Mouse (Mus musculus): Measurements from ENCODE around the gene Nlrc5. TPM values are rescaled to one million over a fixed set of nuclear protein-coding genes. Genes with fewer than 3 reads are reported as not detected.

Gene Nlrc5
- polyA plus RNA-seq, 1 experiment from 2014 or later = 0.28 TPM

GRCm38 (mm10) chr8:94492021-94492681, 58.0 kb downstream of the Nlrc5 start:
- H3K4me3 ChIP-seq (replicated peaks; ENCODE audit: low read length) = peak overlapping the region; percentile 38
- peak overlapping the region; percentile 53 for H3K9ac ChIP-seq (replicated peaks; ENCODE audit: low read depth, low read length)
- 2% methylated on average over 15 of the region's 15 CpGs for WGBS
- H3K27ac ChIP-seq (ENCODE audit: low read length) = no peak overlapping the region
- H3K27me3 ChIP-seq (replicated peaks; ENCODE audit: control insufficient read depth, insufficient read depth, low read length) = no peaks in the 10 kb centered on the region
- peak overlapping the region; percentile 68 for H3K4me2 ChIP-seq (ENCODE audit: low read length)
- no peaks in the 10 kb centered on the region for H3K9me3 ChIP-seq (ENCODE audit: control insufficient read depth, low read length)
- H3K4me1 ChIP-seq (replicated peaks; ENCODE audit: control insufficient read depth, insufficient read depth, low read length) = peaks cover 9% of the 10 kb centered on the region
- H3K36me3 ChIP-seq (ENCODE audit: control insufficient read depth, insufficient read depth) = no peaks in the 10 kb centered on the region
- peak; percentile 93 for ATAC-seq

GRCm38 (mm10) chr8:94493240-94493639, 59.1 kb downstream of the Nlrc5 start:
- no peak for ATAC-seq
- WGBS = 30% methylated on average over 1 of the region's 1 CpGs

GRCm38 (mm10) chr8:94515430-94516208, 81.5 kb downstream of the Nlrc5 start:
- H3K27me3 ChIP-seq (replicated peaks; ENCODE audit: control insufficient read depth, insufficient read depth, low read length) = no peaks in the 10 kb centered on the region
- no peak overlapping the region for H3K4me3 ChIP-seq (replicated peaks; ENCODE audit: low read length)
- no peak overlapping the region for H3K27ac ChIP-seq (ENCODE audit: low read length)
- no peaks in the 10 kb centered on the region for H3K9me3 ChIP-seq (ENCODE audit: control insufficient read depth, low read length)
- 42% methylated on average over 5 of the region's 5 CpGs for WGBS
- no peaks in the 10 kb centered on the region for H3K36me3 ChIP-seq (ENCODE audit: control insufficient read depth, insufficient read depth)
- no peaks in the 10 kb centered on the region for H3K4me1 ChIP-seq (replicated peaks; ENCODE audit: control insufficient read depth, insufficient read depth, low read length)
- no peak overlapping the region for H3K4me2 ChIP-seq (ENCODE audit: low read length)
- no peak overlapping the region for H3K9ac ChIP-seq (replicated peaks; ENCODE audit: low read depth, low read length)
- no peak for ATAC-seq

More at GRCm38 (mm10) chr8:94493240-94493639, 59.1 kb downstream of the Nlrc5 start:
- Histone ChIP-seq H3K4me3 (replicated peaks; ENCODE audit: low read length) (no peak overlapping the region), H3K36me3 (ENCODE audit: control insufficient read depth, insufficient read depth) (no peaks in the 10 kb centered on the region), H3K9ac (replicated peaks; ENCODE audit: low read depth, low read length) (no peak overlapping the region), H3K27me3 (replicated peaks; ENCODE audit: control insufficient read depth, insufficient read depth, low read length) (no peaks in the 10 kb centered on the region), H3K27ac (ENCODE audit: low read length) (no peak overlapping the region), H3K9me3 (ENCODE audit: control insufficient read depth, low read length) (no peaks in the 10 kb centered on the region), H3K4me1 (replicated peaks; ENCODE audit: control insufficient read depth, insufficient read depth, low read length) (peaks cover 9% of the 10 kb centered on the region), H3K4me2 (ENCODE audit: low read length) (no peak overlapping the region)

DNA sequence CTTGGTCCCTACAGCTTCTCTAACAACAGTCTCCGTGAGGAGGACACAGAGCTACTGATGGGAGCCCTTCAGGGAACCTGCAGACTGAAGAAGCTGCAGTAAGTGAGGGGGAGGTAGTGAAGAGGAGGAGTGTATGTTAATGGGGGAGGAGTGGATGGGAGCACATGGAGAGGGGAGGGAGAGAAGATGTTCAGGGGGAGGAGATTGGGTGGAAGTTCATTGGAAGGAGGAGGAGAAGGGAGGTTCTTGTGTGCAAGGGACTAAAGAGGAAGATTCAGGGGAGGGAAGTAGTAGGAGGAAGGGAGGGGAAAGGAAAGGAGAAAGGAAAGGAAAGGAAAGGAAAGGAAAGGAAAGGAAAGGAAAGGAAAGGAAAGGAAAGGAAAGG, 82.0 kb downstream of the Nlrc5 start:
- no peak for ATAC-seq
- H3K9ac ChIP-seq (replicated peaks; ENCODE audit: low read depth, low read length) = no peak overlapping the region
- 52% methylated on average over 1 of the region's 1 CpGs for WGBS
- no peaks in the 10 kb centered on the region for H3K4me1 ChIP-seq (replicated peaks; ENCODE audit: control insufficient read depth, insufficient read depth, low read length)
- H3K27ac ChIP-seq (ENCODE audit: low read length) = no peak overlapping the region
- no peak overlapping the region for H3K4me3 ChIP-seq (replicated peaks; ENCODE audit: low read length)
- no peak overlapping the region for H3K4me2 ChIP-seq (ENCODE audit: low read length)
- no peaks in the 10 kb centered on the region for H3K36me3 ChIP-seq (ENCODE audit: control insufficient read depth, insufficient read depth)
- H3K27me3 ChIP-seq (replicated peaks; ENCODE audit: control insufficient read depth, insufficient read depth, low read length) = no peaks in the 10 kb centered on the region
- no peaks in the 10 kb centered on the region for H3K9me3 ChIP-seq (ENCODE audit: control insufficient read depth, low read length)

GRCm38 (mm10) chr8:94516766-94517165, 82.6 kb downstream of the Nlrc5 start:
- H3K4me1 ChIP-seq (replicated peaks; ENCODE audit: control insufficient read depth, insufficient read depth, low read length) = no peaks in the 10 kb centered on the region
- H3K36me3 ChIP-seq (ENCODE audit: control insufficient read depth, insufficient read depth) = no peaks in the 10 kb centered on the region
- WGBS = 59% methylated on average over 2 of the region's 3 CpGs
- no peak overlapping the region for H3K4me2 ChIP-seq (ENCODE audit: low read length)
- no peaks in the 10 kb centered on the region for H3K27me3 ChIP-seq (replicated peaks; ENCODE audit: control insufficient read depth, insufficient read depth, low read length)
- no peaks in the 10 kb centered on the region for H3K9me3 ChIP-seq (ENCODE audit: control insufficient read depth, low read length)
- H3K27ac ChIP-seq (ENCODE audit: low read length) = no peak overlapping the region
- H3K4me3 ChIP-seq (replicated peaks; ENCODE audit: low read length) = no peak overlapping the region
- ATAC-seq = no peak
- no peak overlapping the region for H3K9ac ChIP-seq (replicated peaks; ENCODE audit: low read depth, low read length)

DNA sequence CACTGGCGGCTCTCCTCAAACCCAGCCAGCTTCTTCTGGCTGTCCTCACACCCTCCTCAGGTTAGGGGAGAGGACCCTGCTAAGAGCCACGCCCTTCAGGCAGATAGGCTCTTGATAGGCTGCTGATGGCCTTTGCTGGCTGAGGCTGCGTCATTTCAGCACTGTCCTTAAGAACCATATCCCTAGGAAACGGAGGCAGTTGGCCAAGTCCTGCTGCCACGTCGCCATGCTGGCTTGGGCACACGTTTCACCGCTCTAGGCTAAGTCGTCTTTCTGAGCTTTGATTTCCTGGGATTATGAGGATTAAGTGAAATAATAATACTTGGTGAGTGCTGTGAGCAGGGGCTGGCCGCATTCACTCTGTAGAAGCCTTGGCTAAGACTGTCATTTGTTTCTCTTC, 84.2 kb downstream of the Nlrc5 start:
- ATAC-seq = no peak
- no peak overlapping the region for H3K27ac ChIP-seq (ENCODE audit: low read length)
- no peak overlapping the region for H3K4me2 ChIP-seq (ENCODE audit: low read length)
- H3K9ac ChIP-seq (replicated peaks; ENCODE audit: low read depth, low read length) = no peak overlapping the region
- no peaks in the 10 kb centered on the region for H3K4me1 ChIP-seq (replicated peaks; ENCODE audit: control insufficient read depth, insufficient read depth, low read length)
- no peaks in the 10 kb centered on the region for H3K27me3 ChIP-seq (replicated peaks; ENCODE audit: control insufficient read depth, insufficient read depth, low read length)
- H3K36me3 ChIP-seq (ENCODE audit: control insufficient read depth, insufficient read depth) = no peaks in the 10 kb centered on the region
- no peak overlapping the region for H3K4me3 ChIP-seq (replicated peaks; ENCODE audit: low read length)
- 80% methylated on average over 10 of the region's 10 CpGs for WGBS
- no peaks in the 10 kb centered on the region for H3K9me3 ChIP-seq (ENCODE audit: control insufficient read depth, low read length)

DNA sequence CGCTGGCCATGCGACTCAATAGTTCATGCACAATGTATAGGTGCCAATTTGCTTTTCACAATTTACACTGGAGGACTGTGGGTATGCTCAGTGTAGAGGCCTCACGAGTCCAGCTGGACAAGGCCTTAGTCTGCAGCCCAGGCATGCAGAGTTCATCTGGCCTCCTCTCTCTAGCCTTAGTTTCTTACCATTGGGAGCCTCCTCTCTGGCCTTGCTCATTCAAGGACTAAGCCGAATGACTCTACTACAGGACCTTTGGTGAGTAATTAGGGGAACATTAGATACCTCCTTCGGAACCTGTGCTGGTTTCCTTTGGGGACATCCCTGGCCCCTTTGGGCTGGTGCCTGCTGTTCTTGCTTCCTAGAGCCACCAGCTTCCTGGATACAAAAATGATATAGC, 84.9 kb downstream of the Nlrc5 start:
- H3K27ac ChIP-seq (ENCODE audit: low read length) = no peak overlapping the region
- no peak overlapping the region for H3K4me2 ChIP-seq (ENCODE audit: low read length)
- H3K27me3 ChIP-seq (replicated peaks; ENCODE audit: control insufficient read depth, insufficient read depth, low read length) = no peaks in the 10 kb centered on the region
- no peak overlapping the region for H3K4me3 ChIP-seq (replicated peaks; ENCODE audit: low read length)
- no peak overlapping the region for H3K9ac ChIP-seq (replicated peaks; ENCODE audit: low read depth, low read length)
- no peaks in the 10 kb centered on the region for H3K4me1 ChIP-seq (replicated peaks; ENCODE audit: control insufficient read depth, insufficient read depth, low read length)
- 90% methylated on average over 5 of the region's 5 CpGs for WGBS
- no peak for ATAC-seq
- no peaks in the 10 kb centered on the region for H3K9me3 ChIP-seq (ENCODE audit: control insufficient read depth, low read length)
- H3K36me3 ChIP-seq (ENCODE audit: control insufficient read depth, insufficient read depth) = no peaks in the 10 kb centered on the region

DNA sequence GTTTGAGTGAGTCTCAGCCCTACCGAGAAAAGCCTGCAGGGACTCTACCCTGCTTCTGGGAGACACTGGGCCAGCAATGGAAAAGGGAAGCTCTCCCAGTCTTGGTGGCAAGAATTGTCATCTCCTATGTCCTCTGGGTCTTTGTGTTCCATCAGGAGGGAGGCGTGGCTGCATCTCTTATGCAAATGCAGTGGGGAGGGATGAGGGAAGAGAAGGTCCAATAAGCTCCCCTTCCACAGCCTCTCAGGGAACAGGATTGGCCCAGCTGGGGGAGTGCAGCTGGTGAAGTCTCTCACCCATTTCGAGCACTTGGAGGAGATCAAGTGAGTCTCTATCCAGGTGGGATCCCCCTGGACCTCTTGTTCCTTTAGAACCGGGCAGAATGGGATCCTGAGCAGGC, 87.3 kb downstream of the Nlrc5 start:
- ATAC-seq = no peak
- Histone ChIP-seq H3K4me1 (replicated peaks; ENCODE audit: control insufficient read depth, insufficient read depth, low read length) (no peaks in the 10 kb centered on the region), H3K27me3 (replicated peaks; ENCODE audit: control insufficient read depth, insufficient read depth, low read length) (no peaks in the 10 kb centered on the region), H3K4me3 (replicated peaks; ENCODE audit: low read length) (no peak overlapping the region), H3K9ac (replicated peaks; ENCODE audit: low read depth, low read length) (no peak overlapping the region), H3K4me2 (ENCODE audit: low read length) (no peak overlapping the region), H3K36me3 (ENCODE audit: control insufficient read depth, insufficient read depth) (no peaks in the 10 kb centered on the region), H3K9me3 (ENCODE audit: control insufficient read depth, low read length) (no peaks in the 10 kb centered on the region), H3K27ac (ENCODE audit: low read length) (no peak overlapping the region)
- 52% methylated on average over 4 of the region's 4 CpGs for whole genome bisulfite sequencing

- Histone ChIP-seq H3K9ac (replicated peaks; ENCODE audit: low read depth, low read length) (no peak overlapping the region), H3K36me3 (ENCODE audit: control insufficient read depth, insufficient read depth) (no peaks in the 10 kb centered on the region), H3K4me3 (replicated peaks; ENCODE audit: low read length) (no peak overlapping the region), H3K27me3 (replicated peaks; ENCODE audit: control insufficient read depth, insufficient read depth, low read length) (no peaks in the 10 kb centered on the region), H3K27ac (ENCODE audit: low read length) (no peak overlapping the region), H3K4me1 (replicated peaks; ENCODE audit: control insufficient read depth, insufficient read depth, low read length) (no peaks in the 10 kb centered on the region), H3K9me3 (ENCODE audit: control insufficient read depth, low read length) (no peaks in the 10 kb centered on the region), H3K4me2 (ENCODE audit: low read length) (no peak overlapping the region)
- no peak for ATAC-seq
- 85% methylated on average over 3 of the region's 3 CpGs for WGBS
These were observed 88.3 kb downstream of the Nlrc5 start for GRCm38 (mm10) chr8:94522482-94522881.
